Mouse (Mus musculus) neural tube, embryonic 15.5 days (tissue): ENCODE measurements around the gene Ddx17. TPM values are rescaled to one million over a fixed set of nuclear protein-coding genes. Genes with fewer than 3 reads are reported as not detected.

Experiments used
- ATAC-seq: fragments of 200-750 bp; cut with Nextera tagmentation; 2 replicates; pipeline ENCODE4 v1.8.0; 2017; ENCODE audit warnings: mild to moderate bottlenecking, moderate TSS enrichment, moderate library complexity; ENCODE audit not compliant: low FRiP score
- H3K27ac ChIP-seq: fragments of 300-500 bp; sonication (generic); replicated peaks from 2 replicates; pipeline ENCODE4 v1.5.1; 2015; ENCODE audit warnings: mild to moderate bottlenecking, inconsistent platforms
- H3K27me3 ChIP-seq: fragments of 300-500 bp; sonication (generic); replicated peaks from 2 replicates; pipeline ENCODE4 v1.6.1; 2015; ENCODE audit warnings: inconsistent platforms
- H3K36me3 ChIP-seq: fragments of 300-500 bp; sonication (generic); 2 replicates; pipeline ENCODE4 v1.6.1; 2015; ENCODE audit warnings: inconsistent platforms
- H3K4me1 ChIP-seq: fragments of 300-500 bp; sonication (generic); 2 replicates; pipeline ENCODE4 v1.6.1; 2015; ENCODE audit warnings: inconsistent platforms
- H3K4me2 ChIP-seq: fragments of 300-500 bp; sonication (generic); 2 replicates; pipeline ENCODE4 v1.6.1; 2015; ENCODE audit warnings: inconsistent platforms, mild to moderate bottlenecking, moderate library complexity
- H3K4me3 ChIP-seq: fragments of 300-500 bp; sonication (generic); replicated peaks from 2 replicates; pipeline ENCODE4 v1.5.1; 2015; ENCODE audit warnings: mild to moderate bottlenecking, inconsistent platforms
- H3K9ac ChIP-seq: fragments of 300-500 bp; sonication (generic); replicated peaks from 2 replicates; pipeline ENCODE4 v1.6.1; 2015; ENCODE audit warnings: mild to moderate bottlenecking, inconsistent platforms
- H3K9me3 ChIP-seq: fragments of 300-500 bp; sonication (generic); replicated peaks from 2 replicates; pipeline ENCODE4 v1.6.1; 2016; ENCODE audit warnings: inconsistent platforms
- WGBS: fragments of 180-500 bp; shearing (Covaris S2); methylation state at CpG from one replicate; pipeline ENCODE4 v1.1.7; 2015; ENCODE audit warnings: mixed read lengths; 5-methylcytosine and 5-hydroxymethylcytosine counted together
- microRNA-seq: library from miRNA; unstranded; fragments of <30 nt; microRNA quantifications from one replicate; pipeline ENCODE4, GENCODE M21; 2017
- polyA plus RNA-seq: library from polyadenylated mRNA; unstranded; fragments of >200 nt; fragmentation: Nextera tagmentation; extraction: Ambion mirVana; gene quantifications from 2 replicates; pipeline ENCODE4 v1.2.1, GENCODE M21; 2015

Gene Ddx17
- polyA plus RNA-seq, 1 experiment from 2014 or later = 47.9 TPM

DNA sequence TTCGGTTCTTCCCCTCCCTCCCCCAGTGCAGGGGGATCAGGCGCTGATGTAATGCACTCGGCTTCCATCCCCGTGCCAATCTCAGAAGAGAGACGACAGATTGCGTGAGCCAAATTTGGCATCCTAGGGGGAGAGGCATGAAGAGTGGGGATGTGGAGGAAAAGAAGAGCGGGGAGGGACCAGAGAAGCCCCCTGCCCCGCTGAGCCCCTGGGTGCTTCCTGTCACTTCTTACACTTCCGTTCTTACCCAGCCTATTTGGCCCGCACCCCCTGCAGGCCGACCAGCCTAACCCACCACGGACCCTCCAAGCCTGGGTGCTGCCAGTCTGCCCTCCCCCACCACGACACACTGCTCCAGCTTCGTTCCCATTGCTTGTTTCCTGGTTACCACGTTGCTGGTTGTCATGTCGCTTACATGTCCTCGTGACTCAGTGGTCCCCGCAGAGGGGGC lies 43.6 kb downstream of the Ddx17 start:
- Histone ChIP-seq H3K4me3 (no peak overlapping the region), H3K9ac (no peak overlapping the region), H3K27ac (no peak overlapping the region), H3K27me3 (peaks cover 74% of the 10 kb centered on the region), H3K36me3 (no peaks in the 10 kb centered on the region), H3K4me2 (no peak overlapping the region), H3K9me3 (no peaks in the 10 kb centered on the region), H3K4me1 (peaks cover 24% of the 10 kb centered on the region)
- 27% methylated on average over 17 of the region's 18 CpGs for WGBS
- no peak for ATAC-seq

DNA sequence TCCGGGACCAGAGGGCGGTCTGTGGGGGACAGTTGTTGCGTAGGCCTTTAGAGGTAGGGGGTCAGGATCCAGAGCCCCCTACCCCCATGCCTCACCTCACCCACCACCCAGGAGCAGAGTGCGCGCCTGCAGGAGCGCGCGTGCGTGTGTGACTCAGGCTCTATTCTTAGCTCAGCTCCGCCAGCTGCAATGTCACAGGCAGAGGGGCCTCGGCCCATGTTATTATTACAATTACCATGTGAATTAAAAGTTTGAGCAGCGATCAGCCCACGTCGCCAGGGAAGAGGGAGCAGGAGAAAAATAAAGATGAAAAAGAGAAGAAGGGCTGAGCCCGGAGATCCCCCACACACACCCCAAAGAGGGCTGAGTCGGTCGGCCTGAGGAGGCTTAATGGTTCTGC lies 46.4 kb downstream of the Ddx17 start:
- H3K27ac ChIP-seq = no peak overlapping the region
- no peaks in the 10 kb centered on the region for H3K9me3 ChIP-seq
- no peak overlapping the region for H3K4me2 ChIP-seq
- no peak overlapping the region for H3K4me3 ChIP-seq
- no peak overlapping the region for H3K9ac ChIP-seq
- H3K27me3 ChIP-seq = peaks cover 48% of the 10 kb centered on the region
- ATAC-seq = no peak
- 80% methylated on average over 17 of the region's 17 CpGs for WGBS
- no peaks in the 10 kb centered on the region for H3K36me3 ChIP-seq
- H3K4me1 ChIP-seq = peaks cover 11% of the 10 kb centered on the region

DNA sequence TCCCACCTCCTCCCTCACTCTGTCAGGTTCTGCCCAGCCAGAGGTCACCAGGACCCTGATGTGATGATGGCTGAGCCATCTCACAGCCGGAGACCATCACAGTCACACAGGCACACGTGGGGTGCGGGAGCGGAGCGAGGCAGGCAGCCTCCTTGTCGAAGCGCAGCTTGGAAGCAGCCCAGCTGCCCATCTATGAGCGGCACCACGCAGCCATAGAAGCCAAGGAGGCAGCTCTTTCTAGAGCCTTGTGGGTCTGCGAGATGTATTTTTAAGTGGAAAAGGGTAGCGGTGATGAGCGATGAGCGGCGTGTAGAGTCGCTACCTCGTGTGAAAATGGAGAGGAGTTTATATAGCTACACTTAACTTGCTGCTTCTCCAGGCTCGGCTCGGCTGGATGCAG lies 53.0 kb downstream of the Ddx17 start:
- H3K4me2 ChIP-seq = peak overlapping the region; percentile 13
- whole genome bisulfite sequencing = 46% methylated on average over 18 of the region's 18 CpGs
- no peak for ATAC-seq

DNA sequence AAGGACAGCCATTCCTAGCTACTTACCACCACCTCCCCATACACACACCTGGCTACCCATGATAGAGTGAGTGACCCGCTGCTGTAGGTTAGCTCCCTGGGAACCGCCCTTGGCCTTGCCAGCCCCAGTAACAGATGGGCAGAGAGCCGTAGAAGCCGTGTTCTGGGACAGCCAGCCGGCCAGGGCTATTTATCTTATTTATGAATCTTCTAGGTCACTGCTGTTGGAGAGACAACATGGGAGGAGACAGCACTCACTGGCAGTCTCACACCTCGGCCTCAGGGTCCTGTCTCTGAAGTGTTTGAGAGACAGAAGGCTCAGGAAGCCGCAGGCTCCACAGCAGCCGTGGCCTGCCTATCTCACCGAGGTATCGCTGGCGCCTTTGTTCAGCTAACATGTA lies 57.1 kb downstream of the Ddx17 start:
- ATAC-seq = no peak
- H3K9me3 ChIP-seq = 0 out of 2 replicates have a peak, but pooled peaks cover 3% of the 10 kb centered on the region
- peaks cover 14% of the 10 kb centered on the region for H3K27me3 ChIP-seq
- no peak overlapping the region for H3K4me2 ChIP-seq
- H3K9ac ChIP-seq = no peak overlapping the region
- peaks cover 4% of the 10 kb centered on the region; the same call in 1 of the 2 replicates for H3K4me1 ChIP-seq
- H3K4me3 ChIP-seq = no peak overlapping the region
- WGBS = 53% methylated on average over 11 of the region's 11 CpGs
- H3K27ac ChIP-seq = no peak overlapping the region
- no peaks in the 10 kb centered on the region for H3K36me3 ChIP-seq

More for the DNA sequence above, 53.0 kb downstream of the Ddx17 start:
- peaks cover 6% of the 10 kb centered on the region; the same call in 1 of the 2 replicates for H3K4me1 ChIP-seq
- H3K27me3 ChIP-seq = peaks cover 14% of the 10 kb centered on the region
- no peak overlapping the region for H3K27ac ChIP-seq
- no peak overlapping the region for H3K4me3 ChIP-seq
- no peaks in the 10 kb centered on the region for H3K36me3 ChIP-seq
- no peak overlapping the region for H3K9ac ChIP-seq
- no peaks in the 10 kb centered on the region for H3K9me3 ChIP-seq

DNA sequence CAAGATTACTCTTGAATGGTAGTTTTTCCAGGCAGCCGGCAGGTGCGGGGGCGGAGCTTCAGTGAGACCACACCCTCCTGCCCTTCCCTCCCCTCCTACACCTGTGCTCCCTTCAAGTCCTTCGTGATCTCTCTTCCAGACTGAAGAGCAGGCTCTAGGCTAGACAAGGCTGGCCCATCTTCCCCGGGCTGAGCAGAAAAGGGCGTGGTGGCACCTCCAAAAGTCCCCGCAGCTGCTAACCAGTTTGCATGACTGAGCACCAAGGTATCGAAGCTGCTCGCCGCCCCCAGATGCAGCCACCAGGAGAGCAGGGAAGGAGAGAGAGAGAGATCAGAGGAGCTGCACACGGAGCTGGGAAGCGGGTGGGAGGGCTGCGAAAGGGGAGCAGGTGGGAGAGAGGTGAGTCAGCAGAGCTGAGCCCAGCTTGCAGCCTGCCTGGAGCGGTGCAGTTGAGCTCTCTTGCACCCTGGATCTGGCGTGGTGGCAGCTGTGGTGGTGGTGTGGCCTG lies 65.3 kb downstream of the Ddx17 start:
- 9% methylated on average over 15 of the region's 15 CpGs for WGBS
- Histone ChIP-seq H3K4me1 (peaks cover 4% of the 10 kb centered on the region; the same call in 1 of the 2 replicates), H3K36me3 (no peaks in the 10 kb centered on the region), H3K27me3 (peaks cover 13% of the 10 kb centered on the region; the same call in 1 of the 2 replicates), H3K4me3 (no peak overlapping the region), H3K9ac (no peak overlapping the region), H3K27ac (no peak overlapping the region), H3K9me3 (0 out of 2 replicates have a peak, but pooled peaks cover 3% of the 10 kb centered on the region), H3K4me2 (no peak overlapping the region)
- no peak for ATAC-seq

Small RNA genes lying within 50 kb of the gene (microRNA-seq; reads per million reads assigned to microRNA genes)
- not detected for gene Gm27903

Other genes with a start within 250 kb of the Ddx17 start
- gene Pla2g6, start 218.4 kb downstream of the Ddx17 start, polyA plus RNA-seq = 26.1 and 27.9 TPM in 2 replicates
- 0.81 and 1.7 TPM in 2 replicates for gene Maff, start 200.1 kb downstream of the Ddx17 start, polyA plus RNA-seq
- gene Tmem184b, start 143.2 kb downstream of the Ddx17 start, polyA plus RNA-seq = 43.1 and 46.3 TPM in 2 replicates
- 178 and 216 TPM in 2 replicates for gene Csnk1e, start 91.2 kb downstream of the Ddx17 start, polyA plus RNA-seq
- gene Kcnj4, start 41.5 kb downstream of the Ddx17 start, polyA plus RNA-seq = not detected in 2 replicates
- 18.5 and 23.9 TPM in 2 replicates for gene Kdelr3, start 30.3 kb downstream of the Ddx17 start, polyA plus RNA-seq
- gene Dmc1, start 58.4 kb upstream of the Ddx17 start, polyA plus RNA-seq = 1.0 and 1.8 TPM in 2 replicates
- 3.0 and 3.7 TPM in 2 replicates for gene Fam227a, start 112.2 kb upstream of the Ddx17 start, polyA plus RNA-seq
- gene Cby1, start 112.5 kb upstream of the Ddx17 start, polyA plus RNA-seq = 85.0 and 94.6 TPM in 2 replicates
- gene Tomm22, start 124.1 kb upstream of the Ddx17 start, polyA plus RNA-seq = 231 and 246 TPM in 2 replicates
- gene Josd1, start 141.2 kb upstream of the Ddx17 start, polyA plus RNA-seq = 20.6 and 21.8 TPM in 2 replicates
- gene Gtpbp1, start 144.1 kb upstream of the Ddx17 start, polyA plus RNA-seq = 43.2 and 44.0 TPM in 2 replicates
- gene Sun2, start 195.8 kb upstream of the Ddx17 start, polyA plus RNA-seq = 5.5 and 6.2 TPM in 2 replicates
- gene Dnal4, start 231.1 kb upstream of the Ddx17 start, polyA plus RNA-seq = 58.4 and 63.7 TPM in 2 replicates